ENCODE assay signal across 14 mouse cellular contexts in the genomic region with DNA sequence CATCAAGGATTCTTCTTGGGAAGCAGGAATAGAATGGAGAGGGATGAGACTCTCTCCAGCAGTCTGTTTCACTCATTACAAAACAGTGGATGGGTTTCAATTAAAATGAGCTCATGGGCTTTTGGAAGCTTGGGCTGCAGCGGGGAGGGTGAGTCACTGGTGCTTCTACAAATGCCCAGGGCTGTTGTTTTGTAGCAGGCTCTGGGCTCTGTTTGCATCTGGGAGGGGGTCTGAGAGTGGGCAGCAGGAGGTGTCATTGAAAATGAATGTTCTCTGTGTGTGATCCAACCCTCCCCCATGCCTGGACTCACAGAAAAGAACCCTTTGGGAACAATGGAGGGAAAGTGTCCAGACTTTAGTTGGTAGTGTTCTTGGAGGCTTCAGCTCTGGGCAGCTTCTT.
A peak's percentile ranks its signal among the peaks of the same experiment; 100 is the strongest.
DNase-seq lines count a peak whose midpoint lies in the region; ATAC-seq and TF ChIP-seq lines count a peak whose summit lies in the region.
"Had no signal": no experiment of that assay in that cellular context is flagged by ENCODE, and none has a peak within 500 bp of the region (broad histone marks: within the 10 kb centered on the region; RNA-seq: fewer than 3 reads in every experiment).

No protein-coding gene starts in this region.

- H3K4me2 ChIP-seq in midbrain, embryonic 11.5 days = no peak overlapping the region
- no peak overlapping the region for H3K4me2 ChIP-seq in midbrain, embryonic 14.5 days (ENCODE audit: low read length)
- H3K4me2 ChIP-seq in forebrain, postnatal 0 days (ENCODE audit: low read depth) = no peak overlapping the region
- H3K4me2 ChIP-seq: limb, embryonic 15.5 days; lung, embryonic 14.5 days; neural tube, embryonic 12.5 days had no signal

- DNase-seq in adrenal gland, postnatal 14 days = peak; percentile 31
- DNase-seq in adrenal gland, postnatal 10 days = no peak
- no peak for DNase-seq in midbrain, embryonic 11.5 days (ENCODE audit: low spot score, missing footprints)
- DNase-seq in midbrain, embryonic 14.5 days = no peak
- peak; percentile 15 for DNase-seq in forebrain, postnatal 0 days
- peak; percentile 12 to 41 for DNase-seq in layer of hippocampus, postnatal 14 days (ENCODE audit: low spot score in 2 of 2)
- no peak for DNase-seq in embryo, embryonic 10.5 days (ENCODE audit: low spot score)
- no peak for DNase-seq in gastrocnemius, postnatal 14 days
- DNase-seq: gastrocnemius, postnatal 10 days; kidney, postnatal 36 days; lung, embryonic 14.5 days had no signal

- no peaks in the 10 kb centered on the region for H3K36me3 ChIP-seq in midbrain, embryonic 11.5 days (ENCODE audit: control insufficient read depth, insufficient read depth, low read length)
- H3K36me3 ChIP-seq in midbrain, embryonic 14.5 days (ENCODE audit: control insufficient read depth, insufficient read depth, low read length) = no peaks in the 10 kb centered on the region
- H3K36me3 ChIP-seq in forebrain, postnatal 0 days (ENCODE audit: insufficient read depth) = no peaks in the 10 kb centered on the region
- H3K36me3 ChIP-seq: limb, embryonic 15.5 days; neural tube, embryonic 12.5 days had no signal

- H3K27me3 ChIP-seq in midbrain, embryonic 11.5 days (ENCODE audit: control insufficient read depth, insufficient read depth, low read length) = no peaks in the 10 kb centered on the region
- H3K27me3 ChIP-seq in midbrain, embryonic 14.5 days (ENCODE audit: control insufficient read depth, insufficient read depth, low read length) = no peaks in the 10 kb centered on the region
- no peaks in the 10 kb centered on the region for H3K27me3 ChIP-seq in forebrain, postnatal 0 days (ENCODE audit: insufficient read depth, low read length)
- H3K27me3 ChIP-seq: limb, embryonic 15.5 days; neural tube, embryonic 12.5 days had no signal

- no peak overlapping the region for H3K4me3 ChIP-seq in midbrain, embryonic 11.5 days (ENCODE audit: low read depth, low read length)
- H3K4me3 ChIP-seq in midbrain, embryonic 14.5 days (replicated peaks; ENCODE audit: low read depth, low read length) = no peak overlapping the region
- H3K4me3 ChIP-seq in forebrain, postnatal 0 days (ENCODE audit: low read depth, low read length) = no peak overlapping the region
- H3K4me3 ChIP-seq: erythroblast, embryonic 14.5 days; limb, embryonic 15.5 days; neural tube, embryonic 12.5 days had no signal

- TF ChIP-seq CTCF in forebrain, postnatal 0 days (IDR thresholded peaks at IDR 0.05; ENCODE audit: low read depth) = no peak

- no peak overlapping the region for H3K9ac ChIP-seq in midbrain, embryonic 11.5 days (ENCODE audit: low read length)
- H3K9ac ChIP-seq in midbrain, embryonic 14.5 days (replicated peaks; ENCODE audit: low read length) = no peak overlapping the region
- H3K9ac ChIP-seq in forebrain, postnatal 0 days = no peak overlapping the region
- H3K9ac ChIP-seq: limb, embryonic 15.5 days; lung, embryonic 14.5 days; neural tube, embryonic 12.5 days had no signal

- 53% methylated on average over 1 of the region's 1 CpGs for WGBS in midbrain, embryonic 11.5 days
- 28% methylated on average over 1 of the region's 1 CpGs for WGBS in midbrain, embryonic 14.5 days
- 10% methylated on average over 1 of the region's 1 CpGs for WGBS in forebrain, postnatal 0 days

- no peaks in the 10 kb centered on the region for H3K4me1 ChIP-seq in midbrain, embryonic 11.5 days (ENCODE audit: control insufficient read depth, insufficient read depth, low read length)
- H3K4me1 ChIP-seq in midbrain, embryonic 14.5 days (ENCODE audit: control insufficient read depth, insufficient read depth, low read length) = no peaks in the 10 kb centered on the region
- no peaks in the 10 kb centered on the region for H3K4me1 ChIP-seq in forebrain, postnatal 0 days (ENCODE audit: insufficient read depth)
- H3K4me1 ChIP-seq: limb, embryonic 15.5 days had no signal

- ATAC-seq in midbrain, embryonic 11.5 days (ENCODE audit: low FRiP score) = 0 out of 2 replicates have a peak, but pooled peaks have one; percentile 28
- no peak for ATAC-seq in midbrain, embryonic 14.5 days (ENCODE audit: low FRiP score, low TSS enrichment)
- peak; percentile 48; the same call in 1 of the 2 replicates for ATAC-seq in forebrain, postnatal 0 days

- intact Hi-C loops in gastrocnemius, postnatal 14 days (cut with DNase I; ENCODE audit: low total_unique reads) = no loop called here

- H3K27ac ChIP-seq in midbrain, embryonic 11.5 days (ENCODE audit: low read depth, low read length) = no peak overlapping the region
- no peak overlapping the region for H3K27ac ChIP-seq in midbrain, embryonic 14.5 days (replicated peaks; ENCODE audit: low read depth, low read length)
- no peak overlapping the region for H3K27ac ChIP-seq in forebrain, postnatal 0 days (ENCODE audit: low read depth, low read length)
- H3K27ac ChIP-seq: limb, embryonic 15.5 days; neural tube, embryonic 12.5 days had no signal

- no peaks in the 10 kb centered on the region for H3K9me3 ChIP-seq in midbrain, embryonic 11.5 days (ENCODE audit: control insufficient read depth, low read length)
- peaks cover 5% of the 10 kb centered on the region; the same call in 1 of the 2 replicates for H3K9me3 ChIP-seq in midbrain, embryonic 14.5 days (ENCODE audit: control insufficient read depth, low read length)
- H3K9me3 ChIP-seq in forebrain, postnatal 0 days (ENCODE audit: low read length) = no peaks in the 10 kb centered on the region
- H3K9me3 ChIP-seq: limb, embryonic 15.5 days had no signal

Comparison
In these comparisons a context has a peak if more than half of its experiments do, and no peak if none do; other contexts are left out.
1. DNase-seq: peak in adrenal gland, postnatal 14 days (single experiment), forebrain, postnatal 0 days (single experiment) and layer of hippocampus, postnatal 14 days (2 of 2); none in adrenal gland, postnatal 10 days (single experiment), midbrain, embryonic 11.5 days (single experiment), midbrain, embryonic 14.5 days (single experiment), embryo, embryonic 10.5 days (single experiment) and gastrocnemius, postnatal 14 days (single experiment).